Mouse (Mus musculus): ENCODE measurements around the gene Vmn1r51. TPM values are rescaled to one million over a fixed set of nuclear protein-coding genes. Genes with fewer than 3 reads are reported as not detected.
"Not testable (repeated sequence)": the region's sequence is repeated elsewhere in the genome, so short reads cannot be mapped to it uniquely, and the experiment has no call there.

The Vmn1r51 gene
- not detected for polyA plus RNA-seq (2012; fragmentation: generic; extraction: Trizol)

- not testable (repeated sequence) for H3K4me3 ChIP-seq; H3K79me2 ChIP-seq (ENCODE audit: control insufficient read depth, insufficient read depth); H3K36me3 ChIP-seq (ENCODE audit: control insufficient read depth, insufficient read depth); H3K27me3 ChIP-seq (ENCODE audit: control insufficient read depth, insufficient read depth, insufficient read length); H3ac ChIP-seq (ENCODE audit: control insufficient read depth, insufficient read length); H3K4me2 ChIP-seq (ENCODE audit: low read depth)
Measured at GRCm38 (mm10) chr6:90122296-90122695, at the start of gene Vmn1r51. Gene Vmn1r51 (plus strand): TSS chr6:90122596.

- Histone ChIP-seq H3K36me3 (ENCODE audit: control insufficient read depth, insufficient read depth) (no peaks in the 10 kb centered on the region), H3ac (ENCODE audit: control insufficient read depth, insufficient read length) (no peak within 1 kb of the TSS), H3K27me3 (ENCODE audit: control insufficient read depth, insufficient read depth, insufficient read length) (no peaks in the 10 kb centered on the region), H3K4me2 (ENCODE audit: low read depth) (no peak within 1 kb of the TSS), H3K4me3 (no peak within 1 kb of the TSS), H3K79me2 (ENCODE audit: control insufficient read depth, insufficient read depth) (no peaks in the 10 kb centered on the region)
- TF ChIP-seq TCF3 (IDR thresholded peaks at IDR 0.05; ENCODE audit: insufficient read length, low read depth) (no peak), USF1 (IDR thresholded peaks at IDR 0.05; ENCODE audit: low read depth) (no peak), POLR2AphosphoS2 (IDR thresholded peaks at IDR 0.05; ENCODE audit: insufficient read length, low read depth) (no peak), TCF12 (IDR thresholded peaks at IDR 0.05; ENCODE audit: insufficient read depth, poor library complexity, severe bottlenecking) (no peak), CEBPB (IDR thresholded peaks at IDR 0.05; ENCODE audit: insufficient read depth, poor library complexity, severe bottlenecking) (no peak), POLR2A (IDR thresholded peaks at IDR 0.05; ENCODE audit: insufficient read length, low read depth) (no peak), SRF (IDR thresholded peaks at IDR 0.05; ENCODE audit: control insufficient read depth, insufficient read length, low read depth) (no peak), MYOG (IDR thresholded peaks at IDR 0.05; ENCODE audit: control insufficient read depth in 1 of 3, insufficient read depth in 1 of 3, insufficient read length in 2 of 3, low read depth in 2 of 3) (no peak), E2F4 (IDR thresholded peaks at IDR 0.05; ENCODE audit: insufficient read depth) (no peak)
Measured at GRCm38 (mm10) chr6:90078406-90078805, 44.0 kb upstream of the Vmn1r51 start, which contains the start of gene Vmn1r49. Gene Vmn1r49 (minus strand): TSS chr6:90078506.

GRCm38 (mm10) chr6:90100566-90100965, 21.8 kb upstream of the Vmn1r51 start:
- Histone ChIP-seq H3K4me3 (no peak overlapping the region), H3K36me3 (ENCODE audit: control insufficient read depth, insufficient read depth) (no peaks in the 10 kb centered on the region), H3K27me3 (ENCODE audit: control insufficient read depth, insufficient read depth, insufficient read length) (no peaks in the 10 kb centered on the region), H3ac (ENCODE audit: control insufficient read depth, insufficient read length) (no peak overlapping the region), H3K79me2 (ENCODE audit: control insufficient read depth, insufficient read depth) (no peaks in the 10 kb centered on the region), H3K4me2 (ENCODE audit: low read depth) (no peak overlapping the region)
- TF ChIP-seq POLR2AphosphoS2 (IDR thresholded peaks at IDR 0.05; ENCODE audit: insufficient read length, low read depth) (no peak), MYOD1 (IDR thresholded peaks at IDR 0.05; ENCODE audit: control insufficient read depth in 1 of 3, insufficient read length in 2 of 3, low read depth in 2 of 3) (no peak), TCF12 (IDR thresholded peaks at IDR 0.05; ENCODE audit: insufficient read depth, poor library complexity, severe bottlenecking) (no peak), MAX (IDR thresholded peaks at IDR 0.05; ENCODE audit: low read depth) (no peak), SRF (IDR thresholded peaks at IDR 0.05; ENCODE audit: control insufficient read depth, insufficient read length, low read depth) (no peak)

GRCm38 (mm10) chr6:90101130-90101529, 21.3 kb upstream of the Vmn1r51 start, which contains the start of gene Vmn1r50:
Gene Vmn1r50 (plus strand): TSS chr6:90101430.
- H3ac ChIP-seq (ENCODE audit: control insufficient read depth, insufficient read length): no peak within 1 kb of the TSS
- TF ChIP-seq CEBPB (IDR thresholded peaks at IDR 0.05; ENCODE audit: insufficient read depth, poor library complexity, severe bottlenecking): no peak
- TF ChIP-seq POLR2AphosphoS2 (IDR thresholded peaks at IDR 0.05; ENCODE audit: insufficient read length, low read depth): no peak
- TF ChIP-seq REST (IDR thresholded peaks at IDR 0.05; ENCODE audit: insufficient read depth, insufficient read length): no peak
- TF ChIP-seq TCF3 (IDR thresholded peaks at IDR 0.05; ENCODE audit: insufficient read length, low read depth): no peak
- H3K27me3 ChIP-seq (ENCODE audit: control insufficient read depth, insufficient read depth, insufficient read length): no peaks in the 10 kb centered on the region
- no peak within 1 kb of the TSS for H3K4me2 ChIP-seq (ENCODE audit: low read depth)
- H3K79me2 ChIP-seq (ENCODE audit: control insufficient read depth, insufficient read depth): no peaks in the 10 kb centered on the region
- no peak within 1 kb of the TSS for H3K4me3 ChIP-seq
- H3K36me3 ChIP-seq (ENCODE audit: control insufficient read depth, insufficient read depth): no peaks in the 10 kb centered on the region

- Histone ChIP-seq H3K27me3 (ENCODE audit: control insufficient read depth, insufficient read depth, insufficient read length) (no peaks in the 10 kb centered on the region), H3K36me3 (ENCODE audit: control insufficient read depth, insufficient read depth) (no peaks in the 10 kb centered on the region), H3K79me2 (ENCODE audit: control insufficient read depth, insufficient read depth) (no peaks in the 10 kb centered on the region), H3ac (ENCODE audit: control insufficient read depth, insufficient read length) (no peak overlapping the region), H3K4me2 (ENCODE audit: low read depth) (no peak overlapping the region), H3K4me3 (no peak overlapping the region)
- no peak for TF ChIP-seq TCF12 (IDR thresholded peaks at IDR 0.05; ENCODE audit: insufficient read depth, poor library complexity, severe bottlenecking)
- no peak for TF ChIP-seq MAX (IDR thresholded peaks at IDR 0.05; ENCODE audit: low read depth)
- TF ChIP-seq MYOG (IDR thresholded peaks at IDR 0.05; ENCODE audit: control insufficient read depth in 1 of 3, insufficient read depth in 1 of 3, insufficient read length in 2 of 3, low read depth in 2 of 3): no peak
- no peak for TF ChIP-seq E2F4 (IDR thresholded peaks at IDR 0.05; ENCODE audit: insufficient read depth)
- no peak for TF ChIP-seq TCF3 (IDR thresholded peaks at IDR 0.05; ENCODE audit: insufficient read length, low read depth)
- TF ChIP-seq MYOD1 (IDR thresholded peaks at IDR 0.05; ENCODE audit: control insufficient read depth in 1 of 3, insufficient read length in 2 of 3, low read depth in 2 of 3): no peak
- TF ChIP-seq POLR2A (IDR thresholded peaks at IDR 0.05; ENCODE audit: insufficient read length, low read depth): no peak
- TF ChIP-seq USF1 (IDR thresholded peaks at IDR 0.05; ENCODE audit: low read depth): no peak
- TF ChIP-seq CEBPB (IDR thresholded peaks at IDR 0.05; ENCODE audit: insufficient read depth, poor library complexity, severe bottlenecking): no peak
- TF ChIP-seq REST (IDR thresholded peaks at IDR 0.05; ENCODE audit: insufficient read depth, insufficient read length): no peak
- no peak for TF ChIP-seq SRF (IDR thresholded peaks at IDR 0.05; ENCODE audit: control insufficient read depth, insufficient read length, low read depth)
- no peak for TF ChIP-seq POLR2AphosphoS2 (IDR thresholded peaks at IDR 0.05; ENCODE audit: insufficient read length, low read depth)
Measured at GRCm38 (mm10) chr6:90160139-90160538, 37.7 kb downstream of the Vmn1r51 start.

Data from myocyte (in vitro differentiated cells).